Mouse (Mus musculus): ENCODE data around the gene Spon1.

The Spon1 gene

GRCm38 (mm10) chr7:114081633-114082420 is 316.0 kb downstream of the Spon1 start:
- Histone ChIP-seq H3K36me3 (ENCODE audit: insufficient read depth, low read length) (0 out of 2 replicates have a peak, but pooled peaks cover 4% of the 10 kb centered on the region), H3K4me1 (replicated peaks; ENCODE audit: low read depth, low read length) (peaks cover 70% of the 10 kb centered on the region), H3K4me3 (replicated peaks; ENCODE audit: low read length) (no peak overlapping the region), H3K27me3 (ENCODE audit: insufficient read depth, low read length) (no peaks in the 10 kb centered on the region), H3K9me3 (ENCODE audit: low read length) (no peaks in the 10 kb centered on the region)
- no peak for TF ChIP-seq CTCF (conservative IDR thresholded peaks at IDR 0.05; ENCODE audit: low read length)
- no peak for TF ChIP-seq NANOG (IDR thresholded peaks at IDR 0.05; ENCODE audit: borderline replicate concordance, low read length)
- no peak for TF ChIP-seq POU5F1 (IDR thresholded peaks at IDR 0.05; ENCODE audit: borderline replicate concordance, low read length)

- H3K4me1 ChIP-seq (replicated peaks; ENCODE audit: low read depth, low read length): peaks cover 80% of the 10 kb centered on the region
- no peaks in the 10 kb centered on the region for H3K9me3 ChIP-seq (ENCODE audit: low read length)
- TF ChIP-seq POU5F1 (IDR thresholded peaks at IDR 0.05; ENCODE audit: borderline replicate concordance, low read length) (no peak), CTCF (conservative IDR thresholded peaks at IDR 0.05; ENCODE audit: low read length) (no peak), NANOG (IDR thresholded peaks at IDR 0.05; ENCODE audit: borderline replicate concordance, low read length) (no peak)
- H3K27me3 ChIP-seq (ENCODE audit: insufficient read depth, low read length): no peaks in the 10 kb centered on the region
- 0 out of 2 replicates have a peak, but pooled peaks cover 4% of the 10 kb centered on the region for H3K36me3 ChIP-seq (ENCODE audit: insufficient read depth, low read length)
- no peak overlapping the region for H3K4me3 ChIP-seq (replicated peaks; ENCODE audit: low read length)
These were observed 317.3 kb downstream of the Spon1 start for GRCm38 (mm10) chr7:114083088-114083487.

DNA sequence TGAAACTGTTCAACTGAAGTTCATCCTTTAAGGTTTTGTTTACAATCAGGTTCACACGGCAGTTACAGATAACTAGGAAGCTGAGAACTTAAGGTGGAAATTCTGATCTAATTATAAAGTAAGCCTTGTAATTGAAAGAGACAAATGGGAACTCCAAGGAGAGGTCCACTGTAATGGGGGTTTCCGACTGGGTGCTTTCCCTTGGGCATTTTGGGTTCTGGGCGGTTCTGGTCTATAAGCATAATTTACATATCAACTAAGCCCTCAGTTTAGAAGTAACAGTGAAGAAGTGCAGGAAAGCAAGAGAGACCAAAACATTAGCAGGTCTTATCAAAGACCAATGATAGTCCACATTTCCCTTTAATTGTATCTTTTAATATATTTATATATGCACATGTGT is 318.0 kb downstream of the Spon1 start:
- H3K9me3 ChIP-seq (ENCODE audit: low read length): no peaks in the 10 kb centered on the region
- TF ChIP-seq POU5F1 (IDR thresholded peaks at IDR 0.05; ENCODE audit: borderline replicate concordance, low read length) (no peak), CTCF (conservative IDR thresholded peaks at IDR 0.05; ENCODE audit: low read length) (no peak)
- 0 out of 2 replicates have a peak, but pooled peaks cover 4% of the 10 kb centered on the region for H3K36me3 ChIP-seq (ENCODE audit: insufficient read depth, low read length)
- H3K27me3 ChIP-seq (ENCODE audit: insufficient read depth, low read length): no peaks in the 10 kb centered on the region
- no peak overlapping the region for H3K4me3 ChIP-seq (replicated peaks; ENCODE audit: low read length)
- H3K4me1 ChIP-seq (replicated peaks; ENCODE audit: low read depth, low read length): peaks cover 86% of the 10 kb centered on the region

DNA sequence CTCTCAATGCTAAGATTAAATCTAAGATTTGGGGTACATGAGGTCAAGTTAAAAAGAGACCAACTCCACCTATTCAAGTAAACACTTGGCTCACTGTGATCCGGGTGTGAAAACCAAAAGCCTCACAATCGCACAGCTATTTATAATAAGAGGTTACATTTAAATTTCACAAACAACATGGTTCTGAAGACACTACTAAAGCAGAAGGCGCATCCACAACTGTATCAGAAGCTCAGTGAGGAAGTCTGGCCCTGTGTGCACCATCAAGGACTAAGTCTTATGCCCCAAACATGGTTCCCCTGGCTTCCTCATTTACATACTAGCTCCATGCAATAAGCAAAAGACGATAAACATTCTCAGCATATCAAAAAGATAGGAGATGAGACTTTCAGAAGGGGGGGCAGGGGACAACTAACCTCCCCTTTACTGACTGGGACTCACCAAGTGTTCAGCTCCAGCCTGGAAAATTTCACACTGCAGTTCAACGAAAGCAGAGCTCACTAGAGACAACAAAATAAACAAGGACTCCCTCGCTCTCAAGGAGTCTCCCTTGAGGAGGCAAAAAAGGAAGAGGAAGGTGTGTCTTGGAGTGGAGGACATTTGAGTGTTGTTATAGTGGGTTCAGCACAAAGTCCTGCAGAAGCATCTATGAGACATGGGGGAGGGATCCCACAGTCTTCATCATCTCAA is 320.4 kb downstream of the Spon1 start:
- Histone ChIP-seq H3K4me3 (replicated peaks; ENCODE audit: low read length) (no peak overlapping the region), H3K4me1 (replicated peaks; ENCODE audit: low read depth, low read length) (peaks cover 80% of the 10 kb centered on the region), H3K9me3 (ENCODE audit: low read length) (no peaks in the 10 kb centered on the region), H3K36me3 (ENCODE audit: insufficient read depth, low read length) (0 out of 2 replicates have a peak, but pooled peaks cover 1% of the 10 kb centered on the region), H3K27me3 (ENCODE audit: insufficient read depth, low read length) (no peaks in the 10 kb centered on the region)
- TF ChIP-seq POU5F1 (IDR thresholded peaks at IDR 0.05; ENCODE audit: borderline replicate concordance, low read length): no peak
- TF ChIP-seq CTCF (conservative IDR thresholded peaks at IDR 0.05; ENCODE audit: low read length): no peak
- no peak for TF ChIP-seq NANOG (IDR thresholded peaks at IDR 0.05; ENCODE audit: borderline replicate concordance, low read length)

- H3K27me3 ChIP-seq (ENCODE audit: insufficient read depth, low read length): no peaks in the 10 kb centered on the region
- no peaks in the 10 kb centered on the region for H3K36me3 ChIP-seq (ENCODE audit: insufficient read depth, low read length)
- no peaks in the 10 kb centered on the region for H3K9me3 ChIP-seq (ENCODE audit: low read length)
- H3K4me1 ChIP-seq (replicated peaks; ENCODE audit: low read depth, low read length): peaks cover 83% of the 10 kb centered on the region
- TF ChIP-seq CTCF (conservative IDR thresholded peaks at IDR 0.05; ENCODE audit: low read length) (no peak), NANOG (IDR thresholded peaks at IDR 0.05; ENCODE audit: borderline replicate concordance, low read length) (no peak), POU5F1 (IDR thresholded peaks at IDR 0.05; ENCODE audit: borderline replicate concordance, low read length) (no peak)
- no peak overlapping the region for H3K4me3 ChIP-seq (replicated peaks; ENCODE audit: low read length)
These were observed 321.5 kb downstream of the Spon1 start for GRCm38 (mm10) chr7:114087341-114087740.

- no peak for TF ChIP-seq POU5F1 (IDR thresholded peaks at IDR 0.05; ENCODE audit: borderline replicate concordance, low read length)
- TF ChIP-seq NANOG (IDR thresholded peaks at IDR 0.05; ENCODE audit: borderline replicate concordance, low read length): no peak
- TF ChIP-seq CTCF (conservative IDR thresholded peaks at IDR 0.05; ENCODE audit: low read length): no peak
- Histone ChIP-seq H3K9me3 (ENCODE audit: low read length) (no peaks in the 10 kb centered on the region), H3K27me3 (ENCODE audit: insufficient read depth, low read length) (no peaks in the 10 kb centered on the region), H3K36me3 (ENCODE audit: insufficient read depth, low read length) (no peaks in the 10 kb centered on the region), H3K4me1 (replicated peaks; ENCODE audit: low read depth, low read length) (peaks cover 85% of the 10 kb centered on the region), H3K4me3 (replicated peaks; ENCODE audit: low read length) (no peak overlapping the region)
These were observed 322.2 kb downstream of the Spon1 start for GRCm38 (mm10) chr7:114087986-114088385.

GRCm38 (mm10) chr7:114088918-114089317 is 323.1 kb downstream of the Spon1 start:
- TF ChIP-seq POU5F1 (IDR thresholded peaks at IDR 0.05; ENCODE audit: borderline replicate concordance, low read length): no peak
- no peak for TF ChIP-seq CTCF (conservative IDR thresholded peaks at IDR 0.05; ENCODE audit: low read length)
- TF ChIP-seq NANOG (IDR thresholded peaks at IDR 0.05; ENCODE audit: borderline replicate concordance, low read length): no peak
- Histone ChIP-seq H3K4me3 (replicated peaks; ENCODE audit: low read length) (no peak overlapping the region), H3K4me1 (replicated peaks; ENCODE audit: low read depth, low read length) (peaks cover 85% of the 10 kb centered on the region), H3K36me3 (ENCODE audit: insufficient read depth, low read length) (no peaks in the 10 kb centered on the region), H3K9me3 (ENCODE audit: low read length) (no peaks in the 10 kb centered on the region), H3K27me3 (ENCODE audit: insufficient read depth, low read length) (no peaks in the 10 kb centered on the region)

- H3K4me3 ChIP-seq (replicated peaks; ENCODE audit: low read length): no peak overlapping the region
- TF ChIP-seq NANOG (IDR thresholded peaks at IDR 0.05; ENCODE audit: borderline replicate concordance, low read length): no peak
- TF ChIP-seq CTCF (conservative IDR thresholded peaks at IDR 0.05; ENCODE audit: low read length): no peak
- no peak for TF ChIP-seq POU5F1 (IDR thresholded peaks at IDR 0.05; ENCODE audit: borderline replicate concordance, low read length)
These were observed 324.4 kb downstream of the Spon1 start for GRCm38 (mm10) chr7:114090231-114090630.

More at GRCm38 (mm10) chr7:114090231-114090630, 324.4 kb downstream of the Spon1 start:
- Histone ChIP-seq H3K4me1 (replicated peaks; ENCODE audit: low read depth, low read length) (peaks cover 83% of the 10 kb centered on the region), H3K9me3 (ENCODE audit: low read length) (no peaks in the 10 kb centered on the region), H3K36me3 (ENCODE audit: insufficient read depth, low read length) (no peaks in the 10 kb centered on the region), H3K27me3 (ENCODE audit: insufficient read depth, low read length) (no peaks in the 10 kb centered on the region)

Measured in E14TG2a.4 (cell line).